Mouse (Mus musculus) CH12.LX (cell line): ENCODE measurements around the gene Olfr624. TPM values are rescaled to one million over a fixed set of nuclear protein-coding genes. Genes with fewer than 3 reads are reported as not detected.
"Not testable (repeated sequence)": the region's sequence is repeated elsewhere in the genome, so short reads cannot be mapped to it uniquely, and the experiment has no call there.

Experiments used
- DNase-seq: peaks from one replicate; pipeline ENCODE4 v3.0.0-alpha.2; 2013; ENCODE audit errors: extremely low read depth
- H3K27ac ChIP-seq: 2 replicates; pipeline ENCODE4 v1.5.1; 2012; ENCODE audit warnings: low read depth, mild to moderate bottlenecking, control low read depth, moderate library complexity; ENCODE audit not compliant: insufficient read depth
- H3K27me3 ChIP-seq: replicated peaks from 2 replicates; pipeline ENCODE3; 2012; ENCODE audit warnings: inconsistent platforms
- H3K36me3 ChIP-seq, 2 experiments: replicated peaks in 1 of 2; 2 replicates each; pipeline versions ENCODE3 to v1.6.1; 2012; ENCODE audit warnings: inconsistent platforms in 1 of 2, low read length in 1 of 2, mild to moderate bottlenecking in 1 of 2, mixed read lengths in 1 of 2, moderate library complexity in 1 of 2; ENCODE audit not compliant: control insufficient read depth in 1 of 2, insufficient read depth in 1 of 2
- H3K4me1 ChIP-seq, 2 experiments: 2 replicates each; pipeline ENCODE4 v1.6.1; 2012; ENCODE audit warnings: inconsistent platforms in 1 of 2, moderate library complexity in 1 of 2; ENCODE audit not compliant: insufficient read depth in 2 of 2, control insufficient read depth in 1 of 2
- H3K4me2 ChIP-seq: 2 replicates; pipeline ENCODE4 v1.6.1; 2012; ENCODE audit warnings: low read depth, mild to moderate bottlenecking, control low read depth; ENCODE audit not compliant: poor library complexity, insufficient read depth, severe bottlenecking
- H3K4me3 ChIP-seq, 3 experiments: fragments of 150-350 bp in 1 of 3; sonication (generic) in 1 of 3; replicated peaks in 1 of 3; 2 replicates each; pipeline versions ENCODE3 to v1.5.1; 2011 to 2012; ENCODE audit warnings: low read depth in 2 of 3, low read length in 2 of 3, mild to moderate bottlenecking in 2 of 3, moderate library complexity in 2 of 3, control low read depth in 1 of 3, improper control_type of control experiment in 1 of 3, inconsistent platforms in 1 of 3, mixed read lengths in 1 of 3; ENCODE audit not compliant: poor library complexity in 1 of 3
- H3K79me2 ChIP-seq: replicated peaks from 2 replicates; pipeline ENCODE4 v1.6.1; 2012; ENCODE audit warnings: mild to moderate bottlenecking, moderate library complexity; ENCODE audit not compliant: control insufficient read depth, poor library complexity, insufficient read depth, severe bottlenecking; ENCODE audit errors: extremely low read depth
- H3K9ac ChIP-seq: 2 replicates; pipeline ENCODE4 v1.6.1; 2012; ENCODE audit warnings: low read depth, mild to moderate bottlenecking, control low read depth, moderate library complexity; ENCODE audit not compliant: insufficient read depth
- H3K9me3 ChIP-seq: replicated peaks from 2 replicates; pipeline ENCODE3; 2012; ENCODE audit warnings: low read length, inconsistent platforms, mixed read lengths
- E2F4 ChIP-seq: IDR thresholded peaks from 2 replicates; pipeline ENCODE4 v1.6.1; 2011; ENCODE audit warnings: low read depth, low read length, improper control_type of control experiment; ENCODE audit not compliant: insufficient replicate concordance
- EP300 ChIP-seq: IDR thresholded peaks from 2 replicates; pipeline ENCODE4 v1.6.1; 2011; ENCODE audit warnings: low read length, improper control_type of control experiment
- ETS1 ChIP-seq: conservative IDR thresholded peaks from 2 replicates; pipeline ENCODE4 v1.6.1; 2012; ENCODE audit warnings: low read depth, mild to moderate bottlenecking, inconsistent platforms, low read length, improper control_type of control experiment, moderate library complexity
- GABPA ChIP-seq: IDR thresholded peaks from 2 replicates; pipeline ENCODE4 v1.6.1; 2012; ENCODE audit warnings: low read depth, low read length, improper control_type of control experiment, inconsistent platforms; ENCODE audit not compliant: insufficient replicate concordance
- JUN ChIP-seq: IDR thresholded peaks from 2 replicates; pipeline ENCODE4 v1.6.1; 2011; ENCODE audit warnings: low read depth, mild to moderate bottlenecking, low read length, improper control_type of control experiment, moderate library complexity; ENCODE audit not compliant: insufficient read depth
- KAT2A ChIP-seq: IDR thresholded peaks from 2 replicates; pipeline ENCODE4 v1.6.1; 2012; ENCODE audit warnings: low read length, improper control_type of control experiment, inconsistent platforms; ENCODE audit not compliant: insufficient replicate concordance
- MAFK ChIP-seq: IDR thresholded peaks from 2 replicates; pipeline ENCODE4 v1.6.1; 2011; ENCODE audit warnings: low read length, improper control_type of control experiment; ENCODE audit not compliant: insufficient replicate concordance
- MAX ChIP-seq: IDR thresholded peaks from 2 replicates; pipeline ENCODE4 v1.6.1; 2011; ENCODE audit warnings: low read length, improper control_type of control experiment
- MAZ ChIP-seq: IDR thresholded peaks from 2 replicates; pipeline ENCODE4 v1.6.1; 2012; ENCODE audit warnings: low read depth, mild to moderate bottlenecking, inconsistent platforms, low read length, improper control_type of control experiment, moderate library complexity
- MEF2A ChIP-seq: IDR thresholded peaks from 2 replicates; pipeline ENCODE4 v1.6.1; 2014; ENCODE audit warnings: low read depth, mild to moderate bottlenecking, inconsistent platforms, low read length, improper control_type of control experiment, borderline replicate concordance
- NELFE ChIP-seq: IDR thresholded peaks from 2 replicates; pipeline ENCODE4 v1.6.1; 2011; ENCODE audit warnings: low read depth, low read length, improper control_type of control experiment
- NRF1 ChIP-seq: IDR thresholded peaks from 2 replicates; pipeline ENCODE4 v1.6.1; 2014; ENCODE audit warnings: low read depth, mild to moderate bottlenecking, inconsistent platforms, low read length, improper control_type of control experiment, moderate library complexity
- PAX5 ChIP-seq: IDR thresholded peaks from 2 replicates; pipeline ENCODE4 v1.6.1; 2012; ENCODE audit warnings: low read length, inconsistent platforms, mixed read lengths
- POLR2AphosphoS2 ChIP-seq: IDR thresholded peaks from 2 replicates; pipeline ENCODE4 v1.6.1; 2011; ENCODE audit warnings: low read depth, low read length, improper control_type of control experiment
- TBP ChIP-seq: conservative IDR thresholded peaks from 2 replicates; pipeline ENCODE4 v1.6.1; 2011; ENCODE audit warnings: low read depth, low read length, improper control_type of control experiment
- UBTF ChIP-seq: IDR thresholded peaks from 2 replicates; pipeline ENCODE4 v1.6.1; 2012; ENCODE audit warnings: low read depth, mild to moderate bottlenecking, inconsistent platforms, low read length, improper control_type of control experiment, moderate library complexity
- USF1 ChIP-seq: IDR thresholded peaks from 2 replicates; pipeline ENCODE4 v1.6.1; 2014; ENCODE audit warnings: low read depth, mild to moderate bottlenecking, inconsistent platforms, low read length, improper control_type of control experiment
- ZC3H11A ChIP-seq: IDR thresholded peaks from 2 replicates; pipeline ENCODE4 v1.6.1; 2012; ENCODE audit warnings: low read depth, mild to moderate bottlenecking, inconsistent platforms, low read length, improper control_type of control experiment
- ZMIZ1 ChIP-seq: IDR thresholded peaks from 2 replicates; pipeline ENCODE4 v1.6.1; 2012; ENCODE audit warnings: low read depth, mild to moderate bottlenecking, inconsistent platforms, low read length, improper control_type of control experiment
- ZNF384 ChIP-seq: IDR thresholded peaks from 2 replicates; pipeline ENCODE4 v1.6.1; 2012; ENCODE audit warnings: low read depth, low read length, improper control_type of control experiment, inconsistent platforms
- dilution Hi-C: fragments of 300-500 bp; cut with MboI; formaldehyde crosslinking; loops from 2 replicates; pipeline ENCODE4 v1.14.3; 2020; ENCODE audit warnings: low sequenced_read_pairs; ENCODE audit not compliant: extremely low pct_unique_long_range_greater_than_20kb, extremely low pct_ligation_motif_present
- in situ Hi-C: fragments of 300-500 bp; cut with MboI; formaldehyde crosslinking; loops from 3 replicates; pipeline ENCODE4 v1.14.3; 2019; ENCODE audit warnings: low sequenced_read_pairs, low pct_ligation_motif_present, low pct_unique_long_range_greater_than_20kb, mixed read lengths
- polyA plus RNA-seq: library from polyadenylated mRNA; unstranded; fragments of >175 nt; gene quantifications from 2 replicates; pipeline ENCODE4 v1.2.1, GENCODE M21; 2012; ENCODE audit warnings: low read depth; ENCODE audit not compliant: insufficient read length
- total RNA-seq, 2 experiments: library from RNA; depleted of rRNA; stranded (reverse); fragments of 300-350 nt in 1 of 2; fragments of >200 nt in 1 of 2; gene quantifications; 2 replicates each; pipeline ENCODE4 v1.2.3; 2012 to 2014

Gene Olfr624
- not detected in 2 replicates for total RNA-seq (2012; rRNA removed)
- not detected in 2 replicates for total RNA-seq (2014; rRNA removed)
- not detected in 2 replicates for polyA plus RNA-seq

DNA sequence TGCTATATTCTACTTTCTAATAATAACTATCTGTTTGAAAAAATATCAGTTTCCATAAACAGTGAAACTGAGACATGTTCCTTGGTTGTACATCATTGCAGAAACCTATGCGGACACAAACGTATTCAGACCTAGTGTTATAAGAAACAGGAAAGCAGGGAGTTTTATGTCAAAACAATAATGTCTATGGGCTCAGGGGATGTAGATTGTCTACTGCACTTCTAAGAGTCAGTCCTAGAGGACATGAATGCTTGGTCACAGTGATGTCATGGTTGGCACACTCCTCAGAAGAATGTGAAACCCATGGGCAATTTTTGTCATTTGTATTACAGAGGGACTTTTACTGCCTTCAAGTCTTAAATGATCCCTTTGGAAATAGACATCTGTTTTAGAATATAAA is at the start of gene Olfr624:
Gene Olfr624, minus strand, starts transcription at position 101 of the 400 bp plus-strand sequence.
- H3K9ac ChIP-seq = no peak within 1 kb of the TSS
- in situ Hi-C loops = no loop called here
- H3K79me2 ChIP-seq = no peaks in the 10 kb centered on the region
- H3K36me3 ChIP-seq = no peaks in the 10 kb centered on the region
- H3K9me3 ChIP-seq = no peaks in the 10 kb centered on the region
- dilution Hi-C loops = no loop called here
- H3K4me1 ChIP-seq = no peaks in the 10 kb centered on the region
- no peak within 1 kb of the TSS for H3K4me3 ChIP-seq
- no peak within 1 kb of the TSS for H3K4me2 ChIP-seq
- no peak for DNase-seq
- no peak within 1 kb of the TSS for H3K27ac ChIP-seq
- no peak for TF ChIP-seq ETS1
- no peak for TF ChIP-seq ZC3H11A
- no peak for TF ChIP-seq ZNF384
- no peak for TF ChIP-seq JUN
- no peak for TF ChIP-seq MAZ
- no peak for TF ChIP-seq KAT2A
- no peak for TF ChIP-seq TBP
- TF ChIP-seq MAFK = no peak
- TF ChIP-seq UBTF = no peak
- no peak for TF ChIP-seq USF1
- TF ChIP-seq GABPA = no peak
- TF ChIP-seq E2F4 = no peak
- no peak for TF ChIP-seq ZMIZ1
- no peak for TF ChIP-seq MAX
- TF ChIP-seq MEF2A = no peak
- no peak for TF ChIP-seq POLR2AphosphoS2
- TF ChIP-seq NRF1 = no peak
- no peak for TF ChIP-seq NELFE
- no peak for TF ChIP-seq EP300
- TF ChIP-seq PAX5 = no peak
- no peaks in the 10 kb centered on the region for H3K27me3 ChIP-seq

GRCm38 (mm10) chr7:103716398-103716797 is 45.4 kb upstream of the Olfr624 start:
- H3K9ac ChIP-seq, H3K36me3 ChIP-seq, dilution Hi-C loops, H3K79me2 ChIP-seq, DNase-seq, H3K9me3 ChIP-seq, H3K27me3 ChIP-seq, H3K4me3 ChIP-seq, H3K4me1 ChIP-seq, H3K4me2 ChIP-seq, H3K27ac ChIP-seq: not testable (repeated sequence)
- in situ Hi-C loops = loop anchor here (25.0 kb wide), 1 partner anchor 471 kb away; the partner anchor contains the start of genes Olfr648 and Olfr649
